Mouse (Mus musculus) CH12.LX (cell line): Measurements from ENCODE around the gene 9130213A22Rik.

Experiments used
- CTCF ChIP-seq, 2 experiments: IDR thresholded peaks in 1 of 2; conservative IDR thresholded peaks in 1 of 2; 2 replicates each; pipeline ENCODE4 v1.5.1; 2011 to 2012; ENCODE audit warnings: low read depth in 2 of 2, low read length in 2 of 2, improper control_type of control experiment in 1 of 2, inconsistent platforms in 1 of 2, mild to moderate bottlenecking in 1 of 2, moderate library complexity in 1 of 2
- ELF1 ChIP-seq: IDR thresholded peaks from 2 replicates; pipeline ENCODE4 v1.6.1; 2014; ENCODE audit warnings: low read depth, mild to moderate bottlenecking, inconsistent platforms, low read length, improper control_type of control experiment
- EP300 ChIP-seq: IDR thresholded peaks from 2 replicates; pipeline ENCODE4 v1.6.1; 2011; ENCODE audit warnings: low read length, improper control_type of control experiment
- GABPA ChIP-seq: IDR thresholded peaks from 2 replicates; pipeline ENCODE4 v1.6.1; 2012; ENCODE audit warnings: low read depth, low read length, improper control_type of control experiment, inconsistent platforms; ENCODE audit not compliant: insufficient replicate concordance
- JUND ChIP-seq: conservative IDR thresholded peaks from 2 replicates; pipeline ENCODE4 v1.6.1; 2011; ENCODE audit warnings: low read depth, low read length, improper control_type of control experiment
- KAT2A ChIP-seq: IDR thresholded peaks from 2 replicates; pipeline ENCODE4 v1.6.1; 2012; ENCODE audit warnings: low read length, improper control_type of control experiment, inconsistent platforms; ENCODE audit not compliant: insufficient replicate concordance
- POLR2A ChIP-seq: IDR thresholded peaks from 2 replicates; pipeline ENCODE4 v1.6.1; 2011; ENCODE audit warnings: low read depth, mild to moderate bottlenecking, improper control_type of control experiment, low read length
- RAD21 ChIP-seq: IDR thresholded peaks from 2 replicates; pipeline ENCODE4 v1.6.1; 2011; ENCODE audit warnings: low read depth, mild to moderate bottlenecking, low read length, improper control_type of control experiment, moderate library complexity
- RCOR1 ChIP-seq: conservative IDR thresholded peaks from 2 replicates; pipeline ENCODE4 v1.6.1; 2012; ENCODE audit warnings: low read depth, mild to moderate bottlenecking, inconsistent platforms, low read length, improper control_type of control experiment
- USF1 ChIP-seq: IDR thresholded peaks from 2 replicates; pipeline ENCODE4 v1.6.1; 2014; ENCODE audit warnings: low read depth, mild to moderate bottlenecking, inconsistent platforms, low read length, improper control_type of control experiment
- ZMIZ1 ChIP-seq: IDR thresholded peaks from 2 replicates; pipeline ENCODE4 v1.6.1; 2012; ENCODE audit warnings: low read depth, mild to moderate bottlenecking, inconsistent platforms, low read length, improper control_type of control experiment
- ZNF384 ChIP-seq: IDR thresholded peaks from 2 replicates; pipeline ENCODE4 v1.6.1; 2012; ENCODE audit warnings: low read depth, low read length, improper control_type of control experiment, inconsistent platforms

DNA sequence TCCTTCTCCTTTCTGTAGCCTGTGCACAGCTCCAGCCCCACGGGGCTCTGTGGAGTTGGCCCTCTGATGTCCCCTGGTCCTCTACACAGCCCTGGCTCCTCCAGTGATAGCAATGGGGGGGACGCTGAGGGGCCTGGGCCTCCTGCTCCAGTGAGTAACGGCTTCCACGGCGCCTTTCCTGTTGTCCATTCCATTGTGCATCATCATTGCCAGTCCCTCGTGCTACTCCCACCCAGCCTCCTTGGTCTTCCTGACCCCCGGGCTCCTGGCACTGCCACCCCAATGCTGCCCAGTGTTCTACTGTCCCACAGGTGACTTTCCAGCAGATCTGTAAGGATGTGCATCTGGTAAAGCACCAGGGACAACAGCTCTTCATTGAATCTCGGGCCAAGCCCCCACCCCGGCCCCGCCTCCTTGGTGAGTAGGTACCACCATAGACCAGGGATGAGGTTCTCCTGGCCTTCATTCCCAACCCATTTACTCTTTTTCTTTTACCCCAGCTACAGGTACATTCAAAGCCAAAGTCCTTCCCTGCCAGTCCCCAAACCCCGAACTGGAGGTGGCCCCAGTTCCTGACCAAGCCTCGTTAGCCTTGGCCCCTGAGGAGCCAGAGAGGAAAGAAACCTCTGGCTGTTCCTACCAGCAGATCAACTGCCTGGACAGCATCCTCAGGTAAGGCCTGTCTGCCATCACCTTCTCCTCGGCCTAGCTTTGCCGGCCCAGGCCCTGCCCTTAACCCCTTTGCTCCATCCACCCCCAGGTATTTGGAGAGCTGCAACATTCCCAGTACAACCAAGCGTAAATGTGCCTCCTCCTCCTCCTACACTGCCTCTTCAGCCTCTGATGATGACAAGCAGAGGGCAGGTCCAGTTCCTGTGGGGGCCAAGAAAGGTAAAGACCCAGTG lies 18.6 kb downstream of the 9130213A22Rik start:
- TF ChIP-seq ZMIZ1 = no peak
- no peak for TF ChIP-seq RAD21
- no peak for TF ChIP-seq ELF1
- no peak for TF ChIP-seq RCOR1
- TF ChIP-seq POLR2A = no peak
- TF ChIP-seq CTCF (conservative IDR thresholded peaks at IDR 0.05 in 1 of 2, IDR thresholded peaks at IDR 0.05 in 1 of 2; ENCODE audit: low read depth in 2 of 2, low read length in 2 of 2) = no peak
- TF ChIP-seq ZNF384 = no peak
- no peak for TF ChIP-seq GABPA
- TF ChIP-seq EP300 = no peak
- TF ChIP-seq USF1 = no peak
- no peak for TF ChIP-seq KAT2A
- no peak for TF ChIP-seq JUND
